Mouse (Mus musculus) small intestine, adult 2 months (tissue): ENCODE results near the gene Dusp13. TPM values are rescaled to one million over a fixed set of nuclear protein-coding genes. Genes with fewer than 3 reads are reported as not detected.

ENCODE experiments used
- H3K27ac ChIP-seq: fragments of 200-500 bp; 2 replicates; pipeline ENCODE4 v1.5.1; 2012; ENCODE audit warnings: low read depth, low read length, control low read depth, inconsistent platforms; ENCODE audit not compliant: insufficient read depth
- H3K27me3 ChIP-seq: fragments of 200-500 bp; 2 replicates; pipeline ENCODE4 v1.6.1; 2012; ENCODE audit warnings: mild to moderate bottlenecking, moderate library complexity, low read length, inconsistent platforms; ENCODE audit not compliant: control insufficient read depth, insufficient read depth
- H3K36me3 ChIP-seq: fragments of 200-500 bp; 2 replicates; pipeline ENCODE4 v1.6.1; 2012; ENCODE audit warnings: mild to moderate bottlenecking, low read length, control low read depth, inconsistent platforms; ENCODE audit not compliant: control insufficient read depth, insufficient read depth
- H3K4me1 ChIP-seq: fragments of 200-500 bp; 2 replicates; pipeline ENCODE4 v1.6.1; 2012; ENCODE audit warnings: low read length, inconsistent platforms, mixed read lengths; ENCODE audit not compliant: control insufficient read depth, insufficient read depth, insufficient read length
- H3K4me3 ChIP-seq: fragments of 200-500 bp; 2 replicates; pipeline ENCODE4 v1.5.1; 2012; ENCODE audit warnings: low read depth, mild to moderate bottlenecking, control low read depth, inconsistent platforms, low read length, moderate library complexity
- CTCF ChIP-seq: fragments of 200-500 bp; IDR thresholded peaks from 2 replicates; pipeline ENCODE4 v1.5.1; 2012; ENCODE audit warnings: low read depth, mild to moderate bottlenecking, control low read depth, inconsistent platforms, low read length, moderate library complexity, mixed read lengths; ENCODE audit not compliant: insufficient replicate concordance, insufficient read length; ENCODE audit errors: extremely low read depth
- POLR2A ChIP-seq: fragments of 200-500 bp; IDR thresholded peaks from 2 replicates; pipeline ENCODE4 v1.6.1; 2012; ENCODE audit warnings: low read depth, mild to moderate bottlenecking, control low read depth, inconsistent platforms, low read length, moderate library complexity
- WGBS: fragments of 180-500 bp; shearing (Covaris S2); methylation state at CpG from one replicate; pipeline ENCODE4 v1.1.7; 2018; 5-methylcytosine and 5-hydroxymethylcytosine counted together
- polyA plus RNA-seq: library from polyadenylated mRNA; depleted of rRNA; stranded (reverse); fragments of >200 nt; gene quantifications from 2 replicates; pipeline ENCODE4 v1.2.3, GENCODE M21; 2012

Gene Dusp13
- polyA plus RNA-seq, 1 experiment, result 0.60 TPM

GRCm38 (mm10) chr14:21747436-21748141 is 3.4 kb downstream of the Dusp13 start:
- H3K27me3 ChIP-seq, result no peaks in the 10 kb centered on the region

GRCm38 (mm10) chr14:21746846-21747245 is 4.1 kb downstream of the Dusp13 start:
- Histone ChIP-seq H3K36me3 (no peaks in the 10 kb centered on the region), H3K27me3 (no peaks in the 10 kb centered on the region), H3K4me3 (no peak overlapping the region), H3K27ac (no peak overlapping the region), H3K4me1 (peaks cover 2% of the 10 kb centered on the region; the same call in 1 of the 2 replicates)
- no peak for TF ChIP-seq POLR2A
- TF ChIP-seq CTCF, result no peak
- WGBS, result 47% methylated on average over 2 of the region's 2 CpGs

More at GRCm38 (mm10) chr14:21747436-21748141, 3.4 kb downstream of the Dusp13 start:
- Histone ChIP-seq H3K36me3 (no peaks in the 10 kb centered on the region), H3K4me3 (no peak overlapping the region), H3K4me1 (peaks cover 2% of the 10 kb centered on the region; the same call in 1 of the 2 replicates), H3K27ac (no peak overlapping the region)
- 67% methylated on average over 14 of the region's 14 CpGs for WGBS
- no peak for TF ChIP-seq POLR2A
- TF ChIP-seq CTCF, result no peak

GRCm38 (mm10) chr14:21746251-21746650 is 4.7 kb downstream of the Dusp13 start:
- H3K27me3 ChIP-seq, result no peaks in the 10 kb centered on the region
- no peak overlapping the region for H3K4me3 ChIP-seq
- H3K4me1 ChIP-seq, result peaks cover 2% of the 10 kb centered on the region; the same call in 1 of the 2 replicates
- H3K36me3 ChIP-seq, result no peaks in the 10 kb centered on the region
- 88% methylated on average over 8 of the region's 8 CpGs for WGBS
- TF ChIP-seq POLR2A (no peak), CTCF (no peak)
- no peak overlapping the region for H3K27ac ChIP-seq

GRCm38 (mm10) chr14:21745149-21745548 is 5.8 kb downstream of the Dusp13 start:
- Histone ChIP-seq H3K36me3 (no peaks in the 10 kb centered on the region), H3K27me3 (no peaks in the 10 kb centered on the region), H3K27ac (no peak overlapping the region), H3K4me3 (no peak overlapping the region), H3K4me1 (peaks cover 2% of the 10 kb centered on the region; the same call in 1 of the 2 replicates)
- WGBS, result 61% methylated on average over 5 of the region's 5 CpGs
- no peak for TF ChIP-seq POLR2A
- no peak for TF ChIP-seq CTCF

GRCm38 (mm10) chr14:21744169-21744568 is 6.8 kb downstream of the Dusp13 start:
- TF ChIP-seq CTCF, result no peak
- no peak for TF ChIP-seq POLR2A
- no peaks in the 10 kb centered on the region for H3K36me3 ChIP-seq
- no peaks in the 10 kb centered on the region for H3K27me3 ChIP-seq
- no peak overlapping the region for H3K4me3 ChIP-seq
- WGBS, result 100% methylated on average over 1 of the region's 1 CpGs
- H3K27ac ChIP-seq, result no peak overlapping the region
- H3K4me1 ChIP-seq, result no peaks in the 10 kb centered on the region

- H3K4me1 ChIP-seq, result no peaks in the 10 kb centered on the region
Observed at GRCm38 (mm10) chr14:21742441-21742840, 8.5 kb downstream of the Dusp13 start.

GRCm38 (mm10) chr14:21741786-21742185 is 9.2 kb downstream of the Dusp13 start:
- Histone ChIP-seq H3K36me3 (no peaks in the 10 kb centered on the region), H3K27ac (no peak overlapping the region), H3K4me3 (no peak overlapping the region), H3K27me3 (no peaks in the 10 kb centered on the region), H3K4me1 (no peaks in the 10 kb centered on the region)
- WGBS, result 21% methylated on average over 4 of the region's 4 CpGs
- TF ChIP-seq CTCF (peak; percentile 98), POLR2A (no peak)

More at GRCm38 (mm10) chr14:21742441-21742840, 8.5 kb downstream of the Dusp13 start:
- 95% methylated on average over 4 of the region's 4 CpGs for WGBS
- Histone ChIP-seq H3K36me3 (no peaks in the 10 kb centered on the region), H3K27me3 (no peaks in the 10 kb centered on the region), H3K4me3 (no peak overlapping the region), H3K27ac (no peak overlapping the region)
- no peak for TF ChIP-seq CTCF
- no peak for TF ChIP-seq POLR2A
